Mouse (Mus musculus): ENCODE measurements at regions not wholly inside any gene's neighbourhood (a gene's known extent, or its start where the extent isn't known, plus 50 kb on each side); places are given as distances from the start of the nearest gene placed in this dataset.

DNA sequence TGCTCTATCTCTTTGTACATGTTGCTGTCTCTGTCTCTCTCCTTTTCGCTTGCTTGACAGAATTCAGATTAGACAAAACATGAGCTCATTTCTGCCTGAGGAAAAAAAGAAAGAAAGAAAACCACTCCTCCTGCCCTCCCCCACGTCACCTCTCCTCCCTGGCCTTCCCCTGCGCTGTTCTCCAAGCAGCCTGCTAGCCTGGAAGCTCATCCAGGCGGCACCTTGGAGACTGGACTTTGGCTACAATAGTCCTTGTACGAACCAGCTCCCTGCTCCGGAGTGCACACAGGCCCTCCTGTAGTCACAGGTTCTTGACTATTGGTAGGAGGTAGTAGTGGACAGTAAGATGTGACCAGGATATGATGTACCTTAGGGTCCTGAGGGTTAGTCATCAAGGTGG is 79.4 kb downstream of the Pja1 start:
- no peak for TF ChIP-seq POLR2A (IDR thresholded peaks at IDR 0.05; ENCODE audit: control insufficient read depth, extremely low read depth, insufficient read depth, low read length, poor library complexity)
- no peak for TF ChIP-seq CTCF (IDR thresholded peaks at IDR 0.05; ENCODE audit: borderline replicate concordance, control insufficient read depth, extremely low read depth, insufficient read depth, low read length, poor library complexity)
